Mouse (Mus musculus) retina, postnatal 7 days (tissue): ENCODE measurements around the gene Gm4881.

Experiments
- DNase-seq: peaks from one replicate; pipeline ENCODE4 v3.0.0-alpha.2; 2012; ENCODE audit warnings: low read depth, low spot score

Gene Gm4881

GRCm38 (mm10) chr7:24944257-24944950, at the start of gene Gm4881:
Gm4881 (minus strand) TSS chr7:24944494.
- DNase-seq, result no peak

- no peak for DNase-seq
These were observed 48.8 kb upstream of the Gm4881 start for GRCm38 (mm10) chr7:24993081-24993480.

GRCm38 (mm10) chr7:24990478-24990877, 46.2 kb upstream of the Gm4881 start:
- no peak for DNase-seq

GRCm38 (mm10) chr7:24987941-24988340, 43.6 kb upstream of the Gm4881 start:
- no peak for DNase-seq

- no peak for DNase-seq
These were observed 41.5 kb upstream of the Gm4881 start for GRCm38 (mm10) chr7:24985799-24986198.

GRCm38 (mm10) chr7:24984307-24984706, 40.0 kb upstream of the Gm4881 start:
- DNase-seq, result no peak

GRCm38 (mm10) chr7:24983396-24983795, 39.1 kb upstream of the Gm4881 start:
- no peak for DNase-seq

GRCm38 (mm10) chr7:24980439-24980838, 36.1 kb upstream of the Gm4881 start:
- DNase-seq, result no peak

GRCm38 (mm10) chr7:24978781-24979180, 34.5 kb upstream of the Gm4881 start:
- DNase-seq, result no peak

- DNase-seq, result peak; percentile 62
These were observed 30.8 kb upstream of the Gm4881 start for GRCm38 (mm10) chr7:24974893-24975595.

GRCm38 (mm10) chr7:24973902-24974301, 29.6 kb upstream of the Gm4881 start:
- no peak for DNase-seq

GRCm38 (mm10) chr7:24973208-24973607, 28.9 kb upstream of the Gm4881 start:
- no peak for DNase-seq

GRCm38 (mm10) chr7:24971972-24972893, 27.9 kb upstream of the Gm4881 start, which contains the start of gene Rabac1:
Rabac1 (minus strand) TSS chr7:24972754.
- DNase-seq, result peak; percentile 89

- DNase-seq, result peak; percentile 70
These were observed 27.1 kb upstream of the Gm4881 start for GRCm38 (mm10) chr7:24971261-24971971.

GRCm38 (mm10) chr7:24970341-24970740, 26.0 kb upstream of the Gm4881 start:
- no peak for DNase-seq

GRCm38 (mm10) chr7:24969805-24970204, 25.5 kb upstream of the Gm4881 start:
- DNase-seq, result no peak

GRCm38 (mm10) chr7:24968463-24968862, 24.2 kb upstream of the Gm4881 start:
- no peak for DNase-seq

GRCm38 (mm10) chr7:24967966-24968365, 23.7 kb upstream of the Gm4881 start:
- DNase-seq, result no peak

- DNase-seq, result peak; percentile 84
These were observed 20.7 kb upstream of the Gm4881 start for GRCm38 (mm10) chr7:24964897-24965535.

- no peak for DNase-seq
These were observed 20.0 kb upstream of the Gm4881 start for GRCm38 (mm10) chr7:24964288-24964687.

GRCm38 (mm10) chr7:24955226-24955625, 10.9 kb upstream of the Gm4881 start:
- no peak for DNase-seq
